In genomic region chr1:172277172-172277571, GRCm38 (mm10) we compare ENCODE assay signal across 17 mouse cellular contexts. TPM values are rescaled to one million over a fixed set of nuclear protein-coding genes. Genes with fewer than 3 reads are reported as not detected.
DNase-seq lines count a peak whose midpoint lies in the region; ATAC-seq and TF ChIP-seq lines count a peak whose summit lies in the region.
"Had no signal": no experiment of that assay in that cellular context is flagged by ENCODE, and none has a peak within 500 bp of the region (broad histone marks: within the 10 kb centered on the region; RNA-seq: fewer than 3 reads in every experiment).

No protein-coding gene starts in this region.

- 77% methylated on average over 3 of the region's 3 CpGs for WGBS in kidney, adult 2 months
- WGBS in hindbrain, embryonic 10.5 days: 82% methylated on average over 3 of the region's 3 CpGs
- 73% methylated on average over 3 of the region's 3 CpGs for WGBS in midbrain, postnatal 0 days

- ATAC-seq in neutrophil, adult 5-6 weeks (ENCODE audit: extremely low read depth, insufficient number of reproducible peaks, low FRiP score, poor library complexity, severe bottlenecking): peak; percentile 87
- no peak for ATAC-seq in midbrain, postnatal 0 days (ENCODE audit: low FRiP score)

- H3K4me3 ChIP-seq in kidney, adult 2 months (ENCODE audit: insufficient read depth, low read depth, low read length): no peak overlapping the region
- no peak overlapping the region for H3K4me3 ChIP-seq in hindbrain, embryonic 10.5 days
- H3K4me3 ChIP-seq in midbrain, postnatal 0 days (ENCODE audit: low read depth, low read length): no peak overlapping the region
- H3K4me3 ChIP-seq: embryonic facial prominence, embryonic 15.5 days; megakaryocyte, embryonic 14.5 days had no signal

- H3K9me3 ChIP-seq in hindbrain, embryonic 10.5 days: no peaks in the 10 kb centered on the region
- no peaks in the 10 kb centered on the region for H3K9me3 ChIP-seq in midbrain, postnatal 0 days (ENCODE audit: low read length)
- H3K9me3 ChIP-seq: embryonic facial prominence, embryonic 15.5 days; megakaryocyte, embryonic 14.5 days had no signal

- no peaks in the 10 kb centered on the region for H3K36me3 ChIP-seq in kidney, adult 2 months (ENCODE audit: control insufficient read depth, insufficient read depth, low read length)
- H3K36me3 ChIP-seq in hindbrain, embryonic 10.5 days: no peaks in the 10 kb centered on the region
- no peaks in the 10 kb centered on the region for H3K36me3 ChIP-seq in midbrain, postnatal 0 days (ENCODE audit: insufficient read depth, low read length)
- H3K36me3 ChIP-seq: embryonic facial prominence, embryonic 15.5 days had no signal

- H3K27me3 ChIP-seq in kidney, adult 2 months (replicated peaks; ENCODE audit: control insufficient read depth, insufficient read depth, low read length): no peaks in the 10 kb centered on the region
- no peaks in the 10 kb centered on the region for H3K27me3 ChIP-seq in hindbrain, embryonic 10.5 days (ENCODE audit: insufficient read depth, poor library complexity, severe bottlenecking)
- H3K27me3 ChIP-seq in midbrain, postnatal 0 days (ENCODE audit: insufficient read depth, low read length): no peaks in the 10 kb centered on the region
- H3K27me3 ChIP-seq: embryonic facial prominence, embryonic 15.5 days had no signal

- DNase-seq in heart, adult 18-20 months: peak; percentile 15 to 64
- no peak for DNase-seq in heart, postnatal 4 days
- DNase-seq in B cell, adult 2 months: peak; percentile 73 to 77
- peak; percentile 29 for DNase-seq in c-Kit-positive CD71-negative TER-119-negative erythroid progenitor cells, embryonic 14.5 days (ENCODE audit: low read depth)
- DNase-seq in kidney, adult 2 months: no peak
- DNase-seq in hindbrain, embryonic 10.5 days (ENCODE audit: low spot score): no peak
- DNase-seq in midbrain, postnatal 0 days (ENCODE audit: low spot score): no peak
- DNase-seq: cerebellum, adult 9-11 months; kidney, adult 11 months; right cerebral cortex, adult 18-20 months had no signal

- no peak overlapping the region for H3K9ac ChIP-seq in midbrain, postnatal 0 days (replicated peaks; ENCODE audit: low read length, poor library complexity, severe bottlenecking)
- H3K9ac ChIP-seq: embryonic facial prominence, embryonic 15.5 days had no signal

- TF ChIP-seq POLR2A in kidney, adult 2 months (IDR thresholded peaks at IDR 0.05; ENCODE audit: low read depth, low read length): no peak

- TF ChIP-seq CTCF in kidney, adult 2 months (conservative IDR thresholded peaks at IDR 0.05; ENCODE audit: insufficient read depth, insufficient read length, low read depth, low read length): no peak
- TF ChIP-seq CTCF in midbrain, postnatal 0 days (IDR thresholded peaks at IDR 0.05): no peak

- H3K27ac ChIP-seq in kidney, adult 2 months (ENCODE audit: insufficient read depth, low read depth, low read length): no peak overlapping the region
- no peak overlapping the region for H3K27ac ChIP-seq in hindbrain, embryonic 10.5 days
- no peak overlapping the region for H3K27ac ChIP-seq in midbrain, postnatal 0 days (ENCODE audit: low read depth, low read length)
- H3K27ac ChIP-seq: embryonic facial prominence, embryonic 15.5 days; stomach, postnatal 0 days had no signal

- no peak overlapping the region for H3K4me2 ChIP-seq in midbrain, postnatal 0 days (ENCODE audit: low read depth, low read length, poor library complexity, severe bottlenecking)
- H3K4me2 ChIP-seq: embryonic facial prominence, embryonic 15.5 days had no signal

- H3K4me1 ChIP-seq in kidney, adult 2 months (ENCODE audit: control insufficient read depth, insufficient read depth, low read length): 0 out of 2 replicates have a peak, but pooled peaks cover 3% of the 10 kb centered on the region
- peaks cover 6% of the 10 kb centered on the region for H3K4me1 ChIP-seq in hindbrain, embryonic 10.5 days (replicated peaks)
- H3K4me1 ChIP-seq in midbrain, postnatal 0 days (ENCODE audit: insufficient read depth, low read length): peaks cover 6% of the 10 kb centered on the region; the same call in 1 of the 2 replicates
- H3K4me1 ChIP-seq: embryonic facial prominence, embryonic 15.5 days had no signal

RNA-seq across cellular contexts. Expression of gene Igsf8, which starts 15.7 kb away (rescaled TPM):
- total RNA-seq in heart, adult 18-20 months (2021): 10 to 100 TPM in 1 of 2 experiments, 1 to 10 TPM in 1; 9.8 to 10.1 TPM
- total RNA-seq in heart, postnatal 4 days (2021): 10 to 100 TPM; 19.1 to 20.1 TPM
- total RNA-seq in neutrophil, adult 5-6 weeks (2017): 9.0 and 10.1 TPM in 2 replicates
- polyA plus RNA-seq in kidney, adult 2 months (2012; rRNA removed): 54.3 and 57.7 TPM in 2 replicates
- 63.5 and 142 TPM in 2 replicates for polyA plus RNA-seq in hindbrain, embryonic 10.5 days (2016; fragmentation: Nextera tagmentation; extraction: Ambion mirVana)
- 114 and 115 TPM in 2 replicates for total RNA-seq in midbrain, postnatal 0 days (2014; rRNA removed)
- 79.6 and 88.8 TPM in 2 replicates for polyA plus RNA-seq in midbrain, postnatal 0 days (2015; fragmentation: Nextera tagmentation; extraction: Ambion mirVana)

RNA-seq across cellular contexts. Expression of gene Atp1a4, which starts 19.0 kb away (rescaled TPM):
- not detected for total RNA-seq in heart, adult 18-20 months (2021)
- total RNA-seq in heart, postnatal 4 days (2021): under 1 TPM in 1 of 2 experiments, not detected in 1; 0.11 TPM
- not detected in 2 replicates for total RNA-seq in neutrophil, adult 5-6 weeks (2017)
- polyA plus RNA-seq in kidney, adult 2 months (2012; rRNA removed): 0.09 and 0.11 TPM in 2 replicates
- not detected in 2 replicates for polyA plus RNA-seq in hindbrain, embryonic 10.5 days (2016; fragmentation: Nextera tagmentation; extraction: Ambion mirVana)
- total RNA-seq in midbrain, postnatal 0 days (2014; rRNA removed): 0.05 and 0.14 TPM in 2 replicates
- 0.05 TPM in 1 of 2 replicates, not detected in the other for polyA plus RNA-seq in midbrain, postnatal 0 days (2015; fragmentation: Nextera tagmentation; extraction: Ambion mirVana)
- total RNA-seq: layer of hippocampus, postnatal 10 days had no signal
- polyA plus RNA-seq: embryonic facial prominence, embryonic 15.5 days; neural tube, embryonic 11.5 days; stomach, postnatal 0 days had no signal

RNA-seq across cellular contexts. Expression of gene Atp1a2, which starts 20.7 kb away (rescaled TPM):
- 100 to 1,000 TPM; 496 to 511 TPM for total RNA-seq in heart, adult 18-20 months (2021)
- total RNA-seq in heart, postnatal 4 days (2021): 10 to 100 TPM; 81.9 to 82.8 TPM
- total RNA-seq in neutrophil, adult 5-6 weeks (2017): not detected in 2 replicates
- polyA plus RNA-seq in kidney, adult 2 months (2012; rRNA removed): 21.5 and 36.4 TPM in 2 replicates
- polyA plus RNA-seq in hindbrain, embryonic 10.5 days (2016; fragmentation: Nextera tagmentation; extraction: Ambion mirVana): 2.1 and 2.3 TPM in 2 replicates
- 398 and 409 TPM in 2 replicates for total RNA-seq in midbrain, postnatal 0 days (2014; rRNA removed)
- 94.4 and 100 TPM in 2 replicates for polyA plus RNA-seq in midbrain, postnatal 0 days (2015; fragmentation: Nextera tagmentation; extraction: Ambion mirVana)

RNA-seq across cellular contexts. Expression of gene Kcnj9, which starts 51.9 kb away (rescaled TPM):
- total RNA-seq in heart, adult 18-20 months (2021): not detected
- total RNA-seq in heart, postnatal 4 days (2021): not detected
- total RNA-seq in neutrophil, adult 5-6 weeks (2017): not detected in 2 replicates
- 0.06 and 0.11 TPM in 2 replicates for polyA plus RNA-seq in kidney, adult 2 months (2012; rRNA removed)
- 0.11 and 0.71 TPM in 2 replicates for polyA plus RNA-seq in hindbrain, embryonic 10.5 days (2016; fragmentation: Nextera tagmentation; extraction: Ambion mirVana)
- 13.9 and 14.1 TPM in 2 replicates for total RNA-seq in midbrain, postnatal 0 days (2014; rRNA removed)
- polyA plus RNA-seq in midbrain, postnatal 0 days (2015; fragmentation: Nextera tagmentation; extraction: Ambion mirVana): 5.8 and 6.7 TPM in 2 replicates
- polyA plus RNA-seq: heart, embryonic 14.5 days had no signal

RNA-seq across cellular contexts. Expression of gene Casq1, which starts 57.5 kb away (rescaled TPM):
- total RNA-seq in heart, adult 18-20 months (2021): 1 to 10 TPM; 2.2 to 2.7 TPM
- total RNA-seq in heart, postnatal 4 days (2021): 10 to 100 TPM; 11.9 to 18.1 TPM
- not detected in 2 replicates for total RNA-seq in neutrophil, adult 5-6 weeks (2017)
- 0.29 and 27.1 TPM in 2 replicates for polyA plus RNA-seq in kidney, adult 2 months (2012; rRNA removed)
- 1.3 and 2.0 TPM in 2 replicates for polyA plus RNA-seq in hindbrain, embryonic 10.5 days (2016; fragmentation: Nextera tagmentation; extraction: Ambion mirVana)
- total RNA-seq in midbrain, postnatal 0 days (2014; rRNA removed): 0.99 TPM in 1 of 2 replicates, not detected in the other
- polyA plus RNA-seq in midbrain, postnatal 0 days (2015; fragmentation: Nextera tagmentation; extraction: Ambion mirVana): 1.3 and 2.2 TPM in 2 replicates

Comparison
In these comparisons a context has a peak if more than half of its experiments do, and no peak if none do; other contexts are left out.
1. DNase-seq: peak in heart, adult 18-20 months (2 of 2), B cell, adult 2 months (2 of 2) and c-Kit-positive CD71-negative TER-119-negative erythroid progenitor cells, embryonic 14.5 days (single experiment); none in heart, postnatal 4 days (single experiment), kidney, adult 2 months (single experiment), hindbrain, embryonic 10.5 days (single experiment) and midbrain, postnatal 0 days (single experiment).
2. RNA of gene Atp1a2, which starts 20.7 kb away (total RNA-seq): 496 to 511 TPM in heart, adult 18-20 months, 398 to 409 TPM in midbrain, postnatal 0 days and 81.9 to 82.8 TPM in heart, postnatal 4 days; not detected in neutrophil, adult 5-6 weeks; every median in the first group is over 10 times any median in the second.